Mouse (Mus musculus) E14TG2a.4 (cell line): ENCODE results near the gene Zmym2.
"Not testable (repeated sequence)": the region's sequence is repeated elsewhere in the genome, so short reads cannot be mapped to it uniquely, and the experiment has no call there.

ENCODE experiments used
- CTCF ChIP-seq: conservative IDR thresholded peaks from 2 replicates; pipeline ENCODE4 v1.5.1; 2014; ENCODE audit warnings: low read length
- NANOG ChIP-seq: IDR thresholded peaks from 2 replicates; pipeline ENCODE4 v1.6.1; 2014; ENCODE audit warnings: borderline replicate concordance, low read length, mixed read lengths

DNA sequence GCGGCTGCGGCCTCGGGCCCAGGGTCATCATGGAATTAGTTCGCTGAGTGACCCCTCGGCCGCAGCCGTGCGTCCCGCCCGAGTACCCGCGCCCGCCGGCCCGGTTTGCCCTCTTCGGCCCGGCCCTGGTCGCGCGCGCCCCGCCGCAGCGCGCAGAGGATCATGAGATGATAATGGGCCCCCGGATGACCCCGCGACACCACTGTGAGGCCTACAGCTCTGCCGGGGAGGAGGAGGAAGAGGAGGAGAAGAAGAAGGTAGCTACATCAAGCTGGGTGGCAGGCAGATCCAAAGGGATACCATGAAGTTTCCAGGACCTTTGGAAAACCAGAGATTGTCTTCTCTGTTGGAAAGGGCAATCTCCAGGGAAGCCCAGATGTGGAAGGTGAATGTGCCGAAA is 21.3 kb upstream of the Zmym2 start:
- TF ChIP-seq CTCF, NANOG: not testable (repeated sequence)
